Mouse (Mus musculus): ENCODE data around the gene Tfap2b. TPM values are rescaled to one million over a fixed set of nuclear protein-coding genes. Genes with fewer than 3 reads are reported as not detected.
A peak's percentile ranks its signal among the peaks of the same experiment; 100 is the strongest.

Tfap2b gene
- polyA plus RNA-seq, 1 experiment from 2014 or later = 49.2 TPM

DNA sequence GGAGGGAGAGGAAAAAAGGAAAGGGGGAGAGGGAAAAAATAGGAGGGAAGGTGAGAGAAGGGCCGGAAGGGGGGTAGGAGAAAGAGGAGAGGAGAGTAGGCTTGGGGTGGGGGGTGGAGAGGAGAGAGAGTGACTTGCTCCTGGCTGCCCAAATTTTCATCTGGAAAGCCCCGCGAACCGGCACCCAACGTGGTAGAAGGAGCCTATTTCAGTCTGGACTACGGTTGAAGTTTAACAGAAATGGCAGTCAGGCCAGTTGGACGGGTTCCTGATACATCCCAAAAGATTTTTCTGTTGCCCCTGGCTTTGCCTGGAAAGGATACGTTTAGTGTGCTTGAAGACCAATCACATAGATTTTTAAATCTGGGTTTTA, 2.3 kb downstream of the Tfap2b start:
- H3K4me1 ChIP-seq (ENCODE audit: control insufficient read depth, insufficient read depth, low read length) = no peaks in the 10 kb centered on the region
- H3K9me3 ChIP-seq (ENCODE audit: control insufficient read depth, low read length) = no peaks in the 10 kb centered on the region
- peak overlapping the region; percentile 39; the same call in 1 of the 2 replicates for H3K9ac ChIP-seq (replicated peaks; ENCODE audit: low read depth, low read length)
- H3K36me3 ChIP-seq (ENCODE audit: control insufficient read depth, insufficient read depth, low read length) = no peaks in the 10 kb centered on the region
- H3K27me3 ChIP-seq (ENCODE audit: control insufficient read depth, insufficient read depth, low read length) = peaks cover 22% of the 10 kb centered on the region
- peak overlapping the region; percentile 29 for H3K4me3 ChIP-seq (ENCODE audit: low read depth, low read length)
- WGBS = 2% methylated on average over 8 of the region's 8 CpGs
- peak overlapping the region; percentile 69 for H3K27ac ChIP-seq (ENCODE audit: low read depth, low read length)
- H3K4me2 ChIP-seq (ENCODE audit: low read depth, low read length) = peak overlapping the region; percentile 31; the same call in 1 of the 2 replicates
- no peak for ATAC-seq (ENCODE audit: low read depth)

DNA sequence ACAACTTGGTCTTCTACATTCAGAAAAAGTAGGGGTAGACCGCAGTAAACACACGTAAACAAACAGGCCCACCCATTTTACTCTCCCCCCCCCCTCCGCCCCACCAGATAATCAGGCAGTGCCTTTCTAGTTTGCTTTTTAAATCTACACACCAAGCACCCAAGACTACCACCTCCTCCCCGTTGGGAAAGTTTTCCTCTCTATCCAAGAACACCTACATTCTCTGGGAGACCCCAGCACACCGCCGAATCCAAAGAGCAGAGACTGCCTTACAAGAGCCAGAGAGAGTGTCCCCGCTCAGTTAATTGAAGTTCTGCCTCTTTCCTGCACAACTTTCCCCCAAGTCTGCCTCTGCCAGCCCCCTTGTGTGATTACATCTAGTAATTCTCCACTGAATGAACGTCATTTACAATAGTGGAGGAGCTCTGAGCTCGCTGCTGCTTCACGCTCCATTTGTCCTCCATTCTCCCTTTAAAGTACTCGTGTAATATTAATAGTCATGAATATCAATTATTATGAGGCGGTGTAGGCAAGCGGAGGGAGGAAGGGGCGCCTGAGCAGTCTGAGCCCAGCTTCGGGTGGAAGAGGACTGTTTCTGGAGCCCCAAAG, 2.9 kb downstream of the Tfap2b start:
- H3K4me2 ChIP-seq (ENCODE audit: low read depth, low read length) = peak overlapping the region; percentile 35
- H3K4me3 ChIP-seq (ENCODE audit: low read depth, low read length) = peak overlapping the region; percentile 29
- 0 out of 2 replicates have a peak overlapping the region, but pooled peaks have one; percentile 48 for H3K27ac ChIP-seq (ENCODE audit: low read depth, low read length)
- peaks cover 26% of the 10 kb centered on the region for H3K27me3 ChIP-seq (ENCODE audit: control insufficient read depth, insufficient read depth, low read length)
- WGBS = 2% methylated on average over 15 of the region's 15 CpGs
- H3K4me1 ChIP-seq (ENCODE audit: control insufficient read depth, insufficient read depth, low read length) = no peaks in the 10 kb centered on the region
- H3K9ac ChIP-seq (replicated peaks; ENCODE audit: low read depth, low read length) = peak overlapping the region; percentile 4; the same call in 1 of the 2 replicates
- no peaks in the 10 kb centered on the region for H3K36me3 ChIP-seq (ENCODE audit: control insufficient read depth, insufficient read depth, low read length)
- ATAC-seq (ENCODE audit: low read depth) = 0 out of 2 replicates have a peak, but pooled peaks have one; percentile 21
- H3K9me3 ChIP-seq (ENCODE audit: control insufficient read depth, low read length) = no peaks in the 10 kb centered on the region

DNA sequence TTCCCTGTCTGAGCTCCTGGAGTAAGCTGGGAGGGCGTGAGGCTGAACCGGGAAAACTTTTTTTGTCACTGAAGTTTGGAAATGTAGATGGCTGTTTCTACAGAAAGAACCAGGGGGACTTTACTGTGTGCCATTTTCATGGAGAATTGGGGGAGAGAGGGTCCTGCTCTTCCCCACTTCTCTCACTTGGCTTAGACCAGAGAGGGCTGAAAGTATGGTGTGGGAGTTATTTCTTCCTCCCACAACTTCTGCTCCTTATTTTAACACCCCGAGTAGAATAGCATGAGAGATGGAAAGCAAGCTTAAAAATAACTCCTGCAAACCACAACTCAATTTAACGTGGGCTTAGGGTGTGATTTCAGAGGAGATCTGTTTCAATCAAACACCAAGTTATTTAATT, 4.0 kb downstream of the Tfap2b start:
- 4% methylated on average over 4 of the region's 4 CpGs for WGBS
- H3K27me3 ChIP-seq (ENCODE audit: control insufficient read depth, insufficient read depth, low read length) = peaks cover 27% of the 10 kb centered on the region
- H3K4me2 ChIP-seq (ENCODE audit: low read depth, low read length) = peak overlapping the region; percentile 9; the same call in 1 of the 2 replicates
- no peak for ATAC-seq (ENCODE audit: low read depth)
- no peaks in the 10 kb centered on the region for H3K36me3 ChIP-seq (ENCODE audit: control insufficient read depth, insufficient read depth, low read length)
- H3K9me3 ChIP-seq (ENCODE audit: control insufficient read depth, low read length) = no peaks in the 10 kb centered on the region
- peak overlapping the region; percentile 26 for H3K4me3 ChIP-seq (ENCODE audit: low read depth, low read length)
- no peaks in the 10 kb centered on the region; the same call in 1 of the 2 replicates for H3K4me1 ChIP-seq (ENCODE audit: control insufficient read depth, insufficient read depth, low read length)
- no peak overlapping the region for H3K27ac ChIP-seq (ENCODE audit: low read depth, low read length)
- H3K9ac ChIP-seq (replicated peaks; ENCODE audit: low read depth, low read length) = peak overlapping the region; percentile 16; the same call in 1 of the 2 replicates

DNA sequence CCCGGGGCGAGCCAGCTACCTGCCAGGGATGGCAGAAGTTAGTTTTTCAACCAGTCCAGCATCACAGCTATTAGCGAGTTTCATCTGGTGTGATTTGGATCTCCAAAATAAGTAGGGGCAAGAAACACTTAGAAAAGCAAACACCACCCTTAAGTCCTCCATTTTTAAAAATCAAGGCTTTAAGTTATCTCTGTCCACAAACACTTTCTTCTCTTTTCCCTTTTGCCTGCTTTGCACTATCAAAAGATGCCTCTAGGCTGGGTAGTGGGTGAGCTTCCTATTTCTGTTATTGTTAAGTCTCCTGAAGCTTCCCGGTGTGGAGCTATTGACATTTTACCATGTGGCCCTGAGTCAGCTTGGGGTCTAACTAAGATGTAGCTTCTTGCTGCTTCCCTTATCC, 4.5 kb downstream of the Tfap2b start:
- Histone ChIP-seq H3K9me3 (ENCODE audit: control insufficient read depth, low read length) (no peaks in the 10 kb centered on the region), H3K4me1 (ENCODE audit: control insufficient read depth, insufficient read depth, low read length) (no peaks in the 10 kb centered on the region; the same call in 1 of the 2 replicates), H3K27ac (ENCODE audit: low read depth, low read length) (no peak overlapping the region), H3K27me3 (ENCODE audit: control insufficient read depth, insufficient read depth, low read length) (peaks cover 29% of the 10 kb centered on the region), H3K4me2 (ENCODE audit: low read depth, low read length) (peak overlapping the region; percentile 18; the same call in 1 of the 2 replicates), H3K9ac (replicated peaks; ENCODE audit: low read depth, low read length) (peak overlapping the region; percentile 16; the same call in 1 of the 2 replicates), H3K4me3 (ENCODE audit: low read depth, low read length) (peak overlapping the region; percentile 26), H3K36me3 (ENCODE audit: control insufficient read depth, insufficient read depth, low read length) (no peaks in the 10 kb centered on the region)
- ATAC-seq (ENCODE audit: low read depth) = no peak
- WGBS = 2% methylated on average over 4 of the region's 4 CpGs

DNA sequence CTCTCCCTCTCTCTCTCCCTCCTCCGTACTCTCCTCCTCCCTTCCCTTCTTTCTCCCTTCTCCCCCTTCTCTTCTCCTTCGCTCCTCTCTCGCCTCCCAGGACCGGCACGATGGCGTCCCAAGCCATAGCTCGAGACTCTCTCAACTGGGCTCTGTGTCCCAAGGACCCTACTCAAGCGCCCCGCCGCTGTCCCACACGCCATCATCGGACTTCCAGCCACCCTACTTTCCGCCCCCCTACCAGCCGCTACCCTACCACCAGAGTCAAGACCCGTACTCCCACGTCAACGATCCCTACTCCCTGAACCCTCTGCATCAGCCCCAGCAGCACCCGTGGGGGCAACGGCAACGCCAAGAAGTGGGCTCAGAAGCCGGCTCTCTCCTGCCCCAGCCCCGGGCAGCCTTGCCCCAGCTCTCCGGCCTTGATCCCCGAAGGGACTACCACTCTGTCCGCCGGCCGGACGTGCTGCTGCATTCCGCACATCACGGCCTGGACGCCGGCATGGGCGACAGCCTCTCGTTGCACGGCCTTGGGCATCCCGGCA, 5.2 kb downstream of the Tfap2b start:
- H3K36me3 ChIP-seq (ENCODE audit: control insufficient read depth, insufficient read depth, low read length) = no peaks in the 10 kb centered on the region
- H3K4me3 ChIP-seq (ENCODE audit: low read depth, low read length) = peak overlapping the region; percentile 32
- H3K27ac ChIP-seq (ENCODE audit: low read depth, low read length) = peak overlapping the region; percentile 64
- no peaks in the 10 kb centered on the region; the same call in 1 of the 2 replicates for H3K4me1 ChIP-seq (ENCODE audit: control insufficient read depth, insufficient read depth, low read length)
- H3K9ac ChIP-seq (replicated peaks; ENCODE audit: low read depth, low read length) = peak overlapping the region; percentile 39
- H3K4me2 ChIP-seq (ENCODE audit: low read depth, low read length) = peak overlapping the region; percentile 41
- ATAC-seq (ENCODE audit: low read depth) = no peak
- H3K27me3 ChIP-seq (ENCODE audit: control insufficient read depth, insufficient read depth, low read length) = peaks cover 31% of the 10 kb centered on the region
- H3K9me3 ChIP-seq (ENCODE audit: control insufficient read depth, low read length) = no peaks in the 10 kb centered on the region
- 2% methylated on average over 36 of the region's 36 CpGs for WGBS

DNA sequence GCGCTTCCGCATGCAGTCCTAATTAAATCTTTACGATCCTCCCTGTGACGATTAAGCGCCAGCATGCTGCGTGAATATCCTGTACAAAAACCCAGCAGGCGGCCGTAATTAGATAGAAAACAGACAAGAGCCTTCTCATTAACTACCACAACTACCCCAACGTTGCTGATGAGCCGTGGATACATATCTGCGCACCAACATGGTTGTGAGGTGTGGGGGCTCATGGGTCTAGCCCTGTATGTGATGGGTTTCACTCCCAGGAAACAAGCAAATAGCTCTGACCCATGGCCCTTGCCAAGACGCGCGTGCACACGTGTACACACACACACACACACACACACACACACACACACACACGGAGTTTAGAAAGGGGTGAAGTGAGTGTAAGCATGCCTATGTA, 8.7 kb downstream of the Tfap2b start:
- WGBS = 3% methylated on average over 16 of the region's 16 CpGs
- Histone ChIP-seq H3K4me1 (ENCODE audit: control insufficient read depth, insufficient read depth, low read length) (no peaks in the 10 kb centered on the region; the same call in 1 of the 2 replicates), H3K27me3 (ENCODE audit: control insufficient read depth, insufficient read depth, low read length) (peaks cover 40% of the 10 kb centered on the region), H3K4me3 (ENCODE audit: low read depth, low read length) (no peak overlapping the region), H3K27ac (ENCODE audit: low read depth, low read length) (no peak overlapping the region), H3K4me2 (ENCODE audit: low read depth, low read length) (peak overlapping the region; percentile 17; the same call in 1 of the 2 replicates), H3K9ac (replicated peaks; ENCODE audit: low read depth, low read length) (no peak overlapping the region), H3K36me3 (ENCODE audit: control insufficient read depth, insufficient read depth, low read length) (no peaks in the 10 kb centered on the region), H3K9me3 (ENCODE audit: control insufficient read depth, low read length) (no peaks in the 10 kb centered on the region)
- peak; percentile 69 for ATAC-seq (ENCODE audit: low read depth)

DNA sequence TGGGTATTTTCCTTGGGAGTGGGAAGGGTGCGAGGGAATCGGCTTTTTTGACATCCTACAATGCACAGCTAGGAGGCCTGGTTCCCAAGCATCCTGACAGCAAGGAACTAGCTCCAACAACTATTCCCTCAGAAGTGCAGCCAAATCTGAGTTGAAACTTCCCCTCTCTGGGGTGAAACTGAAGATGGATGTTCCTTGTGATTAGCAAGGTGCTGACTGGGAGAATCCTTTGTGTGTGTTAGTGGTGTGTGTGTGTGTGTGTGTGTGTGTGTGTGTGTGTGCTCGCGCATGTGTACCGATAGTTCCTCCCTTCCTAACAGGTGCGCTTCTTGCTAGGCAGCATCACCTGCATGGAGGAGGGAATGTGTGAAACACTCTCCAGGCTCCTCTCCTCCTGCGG, 9.5 kb downstream of the Tfap2b start:
- peaks cover 43% of the 10 kb centered on the region for H3K27me3 ChIP-seq (ENCODE audit: control insufficient read depth, insufficient read depth, low read length)
- no peaks in the 10 kb centered on the region; the same call in 1 of the 2 replicates for H3K4me1 ChIP-seq (ENCODE audit: control insufficient read depth, insufficient read depth, low read length)
- peak overlapping the region; percentile 17; the same call in 1 of the 2 replicates for H3K4me2 ChIP-seq (ENCODE audit: low read depth, low read length)
- no peaks in the 10 kb centered on the region for H3K9me3 ChIP-seq (ENCODE audit: control insufficient read depth, low read length)
- WGBS = 5% methylated on average over 7 of the region's 7 CpGs
- H3K27ac ChIP-seq (ENCODE audit: low read depth, low read length) = no peak overlapping the region
- H3K9ac ChIP-seq (replicated peaks; ENCODE audit: low read depth, low read length) = no peak overlapping the region
- ATAC-seq (ENCODE audit: low read depth) = no peak
- H3K4me3 ChIP-seq (ENCODE audit: low read depth, low read length) = no peak overlapping the region
- H3K36me3 ChIP-seq (ENCODE audit: control insufficient read depth, insufficient read depth, low read length) = no peaks in the 10 kb centered on the region

DNA sequence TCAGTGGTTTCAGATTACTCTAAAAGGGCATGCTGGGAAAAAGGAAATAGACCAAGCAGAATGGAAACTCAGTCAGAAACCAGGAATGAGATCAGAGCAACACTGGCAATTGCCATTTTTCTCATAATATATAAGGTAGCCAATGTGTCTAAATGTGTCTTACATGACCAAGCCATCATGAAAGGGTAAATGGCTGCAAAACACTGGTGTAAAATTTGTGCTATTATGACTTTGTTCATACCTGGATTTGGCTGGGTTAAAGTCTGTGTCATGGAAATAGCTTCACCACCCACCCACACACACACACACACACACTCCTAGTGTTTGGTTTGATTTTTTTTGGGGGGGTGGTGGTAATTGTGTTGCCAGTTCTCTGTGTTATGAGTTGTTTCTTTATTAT, 10.7 kb downstream of the Tfap2b start:
- H3K9me3 ChIP-seq (ENCODE audit: control insufficient read depth, low read length) = no peaks in the 10 kb centered on the region
- no peak for ATAC-seq (ENCODE audit: low read depth)
- no peak overlapping the region for H3K9ac ChIP-seq (replicated peaks; ENCODE audit: low read depth, low read length)
- H3K27me3 ChIP-seq (ENCODE audit: control insufficient read depth, insufficient read depth, low read length) = peaks cover 50% of the 10 kb centered on the region
- no peak overlapping the region for H3K27ac ChIP-seq (ENCODE audit: low read depth, low read length)
- no peaks in the 10 kb centered on the region; the same call in 1 of the 2 replicates for H3K4me1 ChIP-seq (ENCODE audit: control insufficient read depth, insufficient read depth, low read length)
- no peak overlapping the region for H3K4me2 ChIP-seq (ENCODE audit: low read depth, low read length)
- no peak overlapping the region for H3K4me3 ChIP-seq (ENCODE audit: low read depth, low read length)
- H3K36me3 ChIP-seq (ENCODE audit: control insufficient read depth, insufficient read depth, low read length) = no peaks in the 10 kb centered on the region

DNA sequence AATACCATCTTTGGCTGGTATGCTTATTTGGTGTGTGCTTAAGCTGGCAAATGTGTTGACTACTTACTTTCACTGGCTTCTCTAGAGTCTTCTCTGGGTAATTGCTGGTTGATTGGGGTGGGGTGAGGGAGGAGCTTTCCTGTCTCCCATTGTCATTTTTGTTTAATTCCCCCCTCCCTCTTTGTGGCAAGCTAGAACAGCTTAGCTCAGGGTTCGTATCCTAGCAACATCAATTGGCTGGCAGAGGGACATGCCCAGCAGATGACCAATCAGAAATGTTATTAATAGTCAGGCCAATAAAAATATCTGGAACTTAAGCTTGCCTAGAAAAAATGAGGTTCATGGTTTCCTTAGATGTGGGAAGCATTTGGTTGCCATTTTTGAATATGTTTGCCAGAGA, 11.8 kb downstream of the Tfap2b start:
- H3K9me3 ChIP-seq (ENCODE audit: control insufficient read depth, low read length) = no peaks in the 10 kb centered on the region
- H3K4me1 ChIP-seq (ENCODE audit: control insufficient read depth, insufficient read depth, low read length) = no peaks in the 10 kb centered on the region; the same call in 1 of the 2 replicates
- ATAC-seq (ENCODE audit: low read depth) = no peak
- no peak overlapping the region for H3K4me3 ChIP-seq (ENCODE audit: low read depth, low read length)
- 0% methylated on average over 1 of the region's 1 CpGs for WGBS
- H3K27me3 ChIP-seq (ENCODE audit: control insufficient read depth, insufficient read depth, low read length) = peaks cover 55% of the 10 kb centered on the region
- H3K4me2 ChIP-seq (ENCODE audit: low read depth, low read length) = no peak overlapping the region; the same call in 1 of the 2 replicates
- no peak overlapping the region for H3K9ac ChIP-seq (replicated peaks; ENCODE audit: low read depth, low read length)
- H3K27ac ChIP-seq (ENCODE audit: low read depth, low read length) = no peak overlapping the region
- no peaks in the 10 kb centered on the region for H3K36me3 ChIP-seq (ENCODE audit: control insufficient read depth, insufficient read depth, low read length)

All from neural tube, embryonic 14.5 days (tissue).